Mouse (Mus musculus) lung, embryonic 14.5 days (tissue): ENCODE results near the gene Pde7b. TPM values are rescaled to one million over a fixed set of nuclear protein-coding genes. Genes with fewer than 3 reads are reported as not detected.

Experiments
- ATAC-seq: fragments of 200-750 bp; cut with Nextera tagmentation; 2 replicates; pipeline ENCODE4 v1.8.0; 2017; ENCODE audit warnings: mild to moderate bottlenecking, moderate TSS enrichment, moderate library complexity; ENCODE audit not compliant: insufficient read depth
- DNase-seq: peaks from one replicate; pipeline ENCODE4 v3.0.0-alpha.2; 2015
- H3K27ac ChIP-seq: fragments of 300-500 bp; sonication (generic); 2 replicates; pipeline ENCODE4 v1.5.1; 2014; ENCODE audit warnings: low read depth, mild to moderate bottlenecking, moderate library complexity
- H3K27me3 ChIP-seq: fragments of 300-500 bp; sonication (generic); 2 replicates; pipeline ENCODE4 v1.6.1; 2014; ENCODE audit warnings: low read length, control low read depth; ENCODE audit not compliant: insufficient read depth
- H3K36me3 ChIP-seq: fragments of 300-500 bp; sonication (generic); 2 replicates; pipeline ENCODE4 v1.6.1; 2014; ENCODE audit warnings: control low read depth; ENCODE audit not compliant: insufficient read depth
- H3K4me1 ChIP-seq: fragments of 300-500 bp; sonication (generic); 2 replicates; pipeline ENCODE4 v1.6.1; 2014; ENCODE audit warnings: antibody characterized with exemption, control low read depth; ENCODE audit not compliant: insufficient read depth
- H3K4me2 ChIP-seq: fragments of 300-500 bp; sonication (generic); 2 replicates; pipeline ENCODE4 v1.6.1; 2014; ENCODE audit warnings: mild to moderate bottlenecking
- H3K4me3 ChIP-seq: fragments of 300-500 bp; sonication (generic); 2 replicates; pipeline ENCODE4 v1.5.1; 2014; ENCODE audit warnings: low read depth, low read length
- H3K9ac ChIP-seq: fragments of 300-500 bp; sonication (generic); 2 replicates; pipeline ENCODE4 v1.6.1; 2014
- H3K9me3 ChIP-seq: fragments of 300-500 bp; sonication (generic); 2 replicates; pipeline ENCODE4 v1.6.1; 2016; ENCODE audit warnings: low read depth, low read length, control low read depth
- CTCF ChIP-seq: IDR thresholded peaks from 2 replicates; pipeline ENCODE4 v1.5.1; 2016; ENCODE audit warnings: antibody characterized with exemption, low read depth
- WGBS: fragments of 180-500 bp; shearing (Covaris S2); extraction: QIAGEN DNeasy Blood & Tissue Kit; methylation state at CpG from one replicate; pipeline ENCODE4 v1.1.7; 2014; 5-methylcytosine and 5-hydroxymethylcytosine counted together
- polyA plus RNA-seq: library from polyadenylated mRNA; unstranded; fragments of >200 nt; fragmentation: Nextera tagmentation; extraction: Ambion mirVana; gene quantifications from 2 replicates; pipeline ENCODE4 v1.2.1, GENCODE M21; 2014

The Pde7b gene
- polyA plus RNA-seq, 1 experiment from 2014 or later: 3.3 TPM

DNA sequence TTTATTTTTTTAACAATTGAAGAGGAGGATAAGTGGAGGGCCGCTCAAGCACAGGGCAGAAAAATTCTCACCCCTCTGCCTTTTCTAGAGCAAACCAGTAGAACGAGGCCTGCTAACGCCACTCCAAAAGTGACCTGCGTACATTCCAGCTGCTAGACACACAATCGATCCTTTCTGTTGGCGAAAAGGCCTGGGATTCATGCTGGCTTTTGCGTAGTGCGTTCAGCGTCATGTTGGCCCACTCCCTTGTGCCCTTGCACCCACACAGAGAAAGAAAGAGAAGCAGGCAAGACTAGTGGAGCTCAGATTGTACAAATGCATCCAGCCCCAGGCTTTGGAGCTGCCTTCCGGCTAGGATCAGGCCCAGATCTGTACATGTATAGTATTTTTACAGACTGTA lies 55.4 kb downstream of the Pde7b start:
- Histone ChIP-seq H3K4me3 (no peak overlapping the region), H3K36me3 (no peaks in the 10 kb centered on the region), H3K4me2 (no peak overlapping the region), H3K9ac (no peak overlapping the region), H3K27me3 (no peaks in the 10 kb centered on the region), H3K9me3 (no peaks in the 10 kb centered on the region), H3K4me1 (peaks cover 9% of the 10 kb centered on the region; the same call in 1 of the 2 replicates), H3K27ac (peak overlapping the region; percentile 76)
- no peak for TF ChIP-seq CTCF
- 59% methylated on average over 10 of the region's 10 CpGs for WGBS
- DNase-seq: peak; percentile 53
- ATAC-seq: peak; percentile 76

DNA sequence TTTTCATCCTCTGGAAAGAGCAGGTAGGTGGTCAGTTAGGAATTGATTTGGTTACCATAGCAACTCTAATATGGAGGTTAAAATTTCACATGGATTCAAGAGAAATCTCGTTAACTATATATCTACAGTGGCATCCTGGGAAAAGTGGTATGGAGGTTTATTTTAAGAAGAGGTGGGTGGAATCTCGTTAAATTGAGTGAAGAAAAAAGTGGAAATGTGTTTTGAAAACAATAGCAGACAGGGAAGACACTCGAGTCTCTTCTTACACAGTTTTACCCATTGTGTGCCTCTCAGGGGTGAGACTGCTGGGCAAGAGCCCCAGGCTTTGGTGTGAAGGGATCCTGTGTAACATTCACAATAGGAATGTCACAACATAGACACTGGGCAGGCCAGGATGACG lies 56.3 kb downstream of the Pde7b start:
- no peak for ATAC-seq
- H3K27me3 ChIP-seq: no peaks in the 10 kb centered on the region
- no peak overlapping the region for H3K4me3 ChIP-seq

DNA sequence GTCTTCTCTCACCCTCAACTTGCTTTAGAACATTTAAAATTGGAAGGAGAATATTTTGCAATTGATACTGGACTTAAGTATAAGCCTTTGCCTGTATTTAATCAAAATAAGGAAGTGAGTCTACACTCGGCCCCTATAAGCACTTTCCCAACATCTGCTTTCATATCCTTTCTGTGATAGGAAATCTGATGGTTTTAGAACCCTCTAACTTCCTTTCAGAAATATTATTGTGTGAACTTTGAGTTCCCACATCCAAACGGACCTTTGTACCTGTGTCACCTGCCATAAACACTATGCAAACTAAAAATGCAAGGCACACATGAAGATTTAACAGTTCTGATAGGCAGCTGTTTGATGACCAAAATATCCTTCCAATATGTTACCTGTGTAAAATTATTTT lies 58.2 kb downstream of the Pde7b start:
- no peaks in the 10 kb centered on the region for H3K36me3 ChIP-seq
- H3K9ac ChIP-seq: no peak overlapping the region
- H3K27me3 ChIP-seq: no peaks in the 10 kb centered on the region
- no peaks in the 10 kb centered on the region for H3K9me3 ChIP-seq
- no peak overlapping the region for H3K27ac ChIP-seq
- H3K4me3 ChIP-seq: no peak overlapping the region
- DNase-seq (no peak), ATAC-seq (no peak)
- H3K4me2 ChIP-seq: no peak overlapping the region
- TF ChIP-seq CTCF: no peak
- WGBS: 59% methylated on average over 2 of the region's 2 CpGs
- H3K4me1 ChIP-seq: no peaks in the 10 kb centered on the region

More for the DNA sequence above, 56.3 kb downstream of the Pde7b start:
- H3K36me3 ChIP-seq: no peaks in the 10 kb centered on the region
- 47% methylated on average over 4 of the region's 4 CpGs for whole genome bisulfite sequencing
- no peaks in the 10 kb centered on the region for H3K9me3 ChIP-seq
- H3K4me1 ChIP-seq: peaks cover 9% of the 10 kb centered on the region; the same call in 1 of the 2 replicates
- H3K27ac ChIP-seq: no peak overlapping the region
- H3K9ac ChIP-seq: no peak overlapping the region
- no peak for TF ChIP-seq CTCF
- DNase-seq: no peak
- H3K4me2 ChIP-seq: no peak overlapping the region

DNA sequence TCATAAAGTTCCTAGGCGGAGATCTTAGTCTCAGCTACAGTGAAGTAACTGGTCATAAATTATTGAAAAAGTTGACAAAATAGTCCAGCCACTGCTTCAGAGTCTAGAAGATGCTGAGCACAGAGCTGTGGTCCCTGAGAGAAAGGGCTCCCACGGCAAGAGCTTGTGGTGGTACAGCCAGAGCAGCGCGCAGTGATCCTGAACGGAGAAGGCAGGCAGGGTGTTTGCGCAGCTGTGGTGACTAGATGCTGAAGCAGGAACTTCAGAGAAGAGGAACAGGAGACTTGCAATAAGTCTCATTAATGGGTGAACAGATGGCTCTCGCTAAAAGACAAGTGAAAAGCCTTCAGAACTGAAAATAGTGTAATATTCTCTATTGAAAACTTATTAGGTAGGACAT lies 61.9 kb downstream of the Pde7b start:
- DNase-seq (peak; percentile 28), ATAC-seq (no peak)
- no peak for TF ChIP-seq CTCF

DNA sequence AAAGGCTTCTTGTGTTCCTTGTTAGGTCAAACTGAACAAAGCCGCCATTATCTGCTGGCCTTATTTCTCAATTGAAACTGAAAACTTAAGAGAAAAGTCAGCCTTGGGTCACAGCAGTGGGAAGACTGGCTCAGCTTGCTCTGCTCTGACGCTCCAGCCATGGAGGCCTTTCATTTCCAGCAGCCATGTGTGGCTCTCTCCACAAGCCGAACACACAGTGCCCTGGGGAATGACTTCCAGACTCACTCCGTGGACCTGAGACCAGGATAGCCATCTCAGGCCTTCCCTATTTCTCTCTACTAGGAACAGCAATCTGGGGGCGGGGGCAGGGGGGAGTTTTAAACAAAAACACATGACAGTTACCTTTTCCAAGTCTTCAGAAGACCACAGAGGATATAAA lies 63.2 kb downstream of the Pde7b start:
- Histone ChIP-seq H3K9ac (no peak overlapping the region), H3K27me3 (no peaks in the 10 kb centered on the region), H3K27ac (no peak overlapping the region), H3K4me3 (no peak overlapping the region), H3K4me2 (no peak overlapping the region), H3K4me1 (no peaks in the 10 kb centered on the region), H3K9me3 (no peaks in the 10 kb centered on the region), H3K36me3 (no peaks in the 10 kb centered on the region)
- DNase-seq (no peak), ATAC-seq (no peak)
- 78% methylated on average over 5 of the region's 5 CpGs for WGBS
- TF ChIP-seq CTCF: no peak

More for the DNA sequence above, 61.9 kb downstream of the Pde7b start:
- Histone ChIP-seq H3K4me3 (no peak overlapping the region), H3K4me1 (no peaks in the 10 kb centered on the region), H3K27ac (no peak overlapping the region), H3K9me3 (no peaks in the 10 kb centered on the region), H3K27me3 (no peaks in the 10 kb centered on the region), H3K9ac (no peak overlapping the region), H3K4me2 (no peak overlapping the region), H3K36me3 (no peaks in the 10 kb centered on the region)
- 61% methylated on average over 7 of the region's 7 CpGs for WGBS

DNA sequence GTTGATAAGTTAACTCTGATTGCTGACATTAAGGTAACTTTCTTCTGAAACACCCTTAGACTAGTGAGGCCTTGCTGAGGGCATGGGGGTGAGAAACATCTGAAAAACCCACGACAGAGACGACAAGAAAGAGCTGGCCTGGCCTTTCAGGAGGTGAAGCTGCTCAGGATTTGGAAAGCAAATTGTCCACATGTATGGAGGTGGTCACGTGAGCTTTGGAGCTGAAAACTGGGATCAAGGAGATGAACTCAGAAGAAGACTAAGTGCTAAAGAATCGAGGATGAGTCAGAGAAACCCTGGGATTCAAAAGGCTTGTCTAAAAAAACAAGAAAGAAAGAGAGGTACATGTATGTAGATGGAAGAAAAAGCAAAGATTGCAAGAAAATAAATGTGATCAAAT lies 65.2 kb downstream of the Pde7b start:
- H3K27ac ChIP-seq: no peak overlapping the region
- no peak for ATAC-seq
- no peak overlapping the region for H3K4me3 ChIP-seq
- no peaks in the 10 kb centered on the region for H3K27me3 ChIP-seq
- no peaks in the 10 kb centered on the region for H3K36me3 ChIP-seq
- no peaks in the 10 kb centered on the region for H3K4me1 ChIP-seq
- no peak for TF ChIP-seq CTCF
- no peak for DNase-seq
- H3K9ac ChIP-seq: no peak overlapping the region
- H3K4me2 ChIP-seq: no peak overlapping the region
- WGBS: 65% methylated on average over 4 of the region's 4 CpGs
- H3K9me3 ChIP-seq: no peaks in the 10 kb centered on the region

DNA sequence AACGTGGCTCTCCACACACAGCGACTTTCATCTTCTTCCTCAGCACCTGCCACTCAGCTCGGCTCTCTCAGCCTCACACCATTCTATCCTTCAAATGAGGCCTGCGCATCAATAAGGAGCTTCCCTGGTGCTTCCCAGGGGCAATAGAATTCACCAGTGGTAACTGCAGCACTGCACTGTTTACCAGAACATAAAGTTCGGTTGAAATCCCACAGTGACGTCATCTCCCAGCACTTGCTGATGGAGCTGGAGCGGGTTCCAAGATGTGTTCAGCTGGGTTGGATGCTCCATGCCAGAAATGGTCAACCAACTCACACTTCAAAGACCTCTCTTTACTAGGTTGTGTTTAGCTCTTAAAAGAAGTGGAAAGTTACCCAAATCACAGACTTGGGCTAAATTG lies 65.6 kb downstream of the Pde7b start:
- WGBS: 71% methylated on average over 7 of the region's 7 CpGs
- no peak for TF ChIP-seq CTCF
- Histone ChIP-seq H3K27me3 (no peaks in the 10 kb centered on the region), H3K4me2 (no peak overlapping the region), H3K9ac (no peak overlapping the region), H3K9me3 (no peaks in the 10 kb centered on the region), H3K36me3 (no peaks in the 10 kb centered on the region), H3K27ac (no peak overlapping the region), H3K4me1 (no peaks in the 10 kb centered on the region), H3K4me3 (no peak overlapping the region)
- DNase-seq: no peak
- no peak for ATAC-seq

DNA sequence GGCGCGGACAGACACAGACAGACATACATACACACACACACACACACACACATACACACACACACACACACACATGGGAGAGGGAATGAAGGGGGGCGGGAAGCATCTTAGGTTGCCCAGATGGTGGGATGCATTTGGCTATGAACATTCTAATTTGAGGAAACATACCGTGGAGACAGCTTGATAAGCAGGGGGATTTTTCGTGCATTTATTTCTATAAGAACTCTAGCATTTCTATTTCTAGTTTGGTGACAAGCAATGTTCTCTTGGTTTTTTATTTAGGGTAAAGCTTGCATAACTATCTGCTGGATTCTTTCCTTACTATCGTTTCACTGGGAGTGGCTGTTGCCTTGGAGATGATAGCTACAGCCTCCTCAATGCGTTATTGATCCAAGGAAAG lies 66.2 kb downstream of the Pde7b start:
- Histone ChIP-seq H3K36me3 (no peaks in the 10 kb centered on the region), H3K4me1 (no peaks in the 10 kb centered on the region), H3K27me3 (no peaks in the 10 kb centered on the region), H3K4me2 (no peak overlapping the region), H3K9ac (no peak overlapping the region), H3K4me3 (no peak overlapping the region), H3K27ac (no peak overlapping the region), H3K9me3 (no peaks in the 10 kb centered on the region)
- 77% methylated on average over 7 of the region's 7 CpGs for WGBS
- ATAC-seq (no peak), DNase-seq (no peak)
- TF ChIP-seq CTCF: no peak
